Mouse (Mus musculus) kidney, embryonic 14.5 days (tissue): ENCODE results near the gene Spire2. TPM values are rescaled to one million over a fixed set of nuclear protein-coding genes. Genes with fewer than 3 reads are reported as not detected.

ENCODE experiments used
- ATAC-seq: fragments of 200-750 bp; cut with Nextera tagmentation; 2 replicates; pipeline ENCODE4 v1.8.0; 2017; ENCODE audit warnings: moderate number of reproducible peaks, mild to moderate bottlenecking, moderate TSS enrichment, moderate library complexity; ENCODE audit not compliant: low FRiP score, low TSS enrichment
- H3K27ac ChIP-seq: fragments of 300-500 bp; sonication (generic); 2 replicates; pipeline ENCODE4 v1.5.1; 2014; ENCODE audit warnings: low read depth, mild to moderate bottlenecking, low read length, moderate library complexity, mixed read lengths
- H3K27me3 ChIP-seq: fragments of 300-500 bp; sonication (generic); 2 replicates; pipeline ENCODE4 v1.6.1; 2014; ENCODE audit warnings: mild to moderate bottlenecking, low read length; ENCODE audit not compliant: control insufficient read depth, insufficient read depth
- H3K36me3 ChIP-seq: fragments of 300-500 bp; sonication (generic); 2 replicates; pipeline ENCODE4 v1.6.1; 2014; ENCODE audit warnings: low read length, mixed read lengths; ENCODE audit not compliant: control insufficient read depth, insufficient read depth
- H3K4me1 ChIP-seq: fragments of 300-500 bp; sonication (generic); 2 replicates; pipeline ENCODE4 v1.6.1; 2014; ENCODE audit warnings: low read length, mixed read lengths; ENCODE audit not compliant: control insufficient read depth, insufficient read depth
- H3K4me2 ChIP-seq: fragments of 300-500 bp; sonication (generic); replicated peaks from 2 replicates; pipeline ENCODE4 v1.6.1; 2014; ENCODE audit warnings: low read depth, mild to moderate bottlenecking, low read length
- H3K4me3 ChIP-seq: fragments of 300-500 bp; sonication (generic); 2 replicates; pipeline ENCODE4 v1.5.1; 2014; ENCODE audit warnings: mild to moderate bottlenecking, low read length
- H3K9ac ChIP-seq: fragments of 300-500 bp; sonication (generic); 2 replicates; pipeline ENCODE4 v1.6.1; 2014; ENCODE audit warnings: low read depth, mild to moderate bottlenecking, low read length, moderate library complexity
- H3K9me3 ChIP-seq: fragments of 300-500 bp; sonication (generic); 2 replicates; pipeline ENCODE4 v1.6.1; 2016; ENCODE audit warnings: low read length; ENCODE audit not compliant: control insufficient read depth
- WGBS: fragments of 180-500 bp; shearing (Covaris S2); extraction: QIAGEN DNeasy Blood & Tissue Kit; methylation state at CpG from one replicate; pipeline ENCODE4 v1.1.7; 2014; 5-methylcytosine and 5-hydroxymethylcytosine counted together
- polyA plus RNA-seq: library from polyadenylated mRNA; unstranded; fragments of >200 nt; fragmentation: Nextera tagmentation; extraction: Ambion mirVana; gene quantifications from 2 replicates; pipeline ENCODE4 v1.2.1, GENCODE M21; 2014

The Spire2 gene
- polyA plus RNA-seq, 1 experiment from 2014 or later: 3.9 TPM

GRCm38 (mm10) chr8:123406786-123407185 lies 74.3 kb downstream of the Spire2 start, which contains the start of gene Mc1r:
Gene Mc1r (plus strand): TSS chr8:123407107.
- H3K36me3 ChIP-seq: peaks cover 17% of the 10 kb centered on the region
- H3K4me1 ChIP-seq: peaks cover 6% of the 10 kb centered on the region; the same call in 1 of the 2 replicates
- H3K27me3 ChIP-seq: peaks cover 24% of the 10 kb centered on the region
- no peak for ATAC-seq
- no peak within 1 kb of the TSS for H3K9ac ChIP-seq
- H3K27ac ChIP-seq: no peak within 1 kb of the TSS
- no peak within 1 kb of the TSS for H3K4me3 ChIP-seq
- 15% methylated on average over 4 of the region's 4 CpGs for WGBS
- no peaks in the 10 kb centered on the region for H3K9me3 ChIP-seq
- no peak within 1 kb of the TSS for H3K4me2 ChIP-seq

- 91% methylated on average over 13 of the region's 13 CpGs for WGBS
- Histone ChIP-seq H3K9me3 (no peaks in the 10 kb centered on the region), H3K4me3 (no peak overlapping the region), H3K4me1 (peaks cover 6% of the 10 kb centered on the region; the same call in 1 of the 2 replicates), H3K27me3 (peaks cover 32% of the 10 kb centered on the region), H3K36me3 (peaks cover 8% of the 10 kb centered on the region), H3K27ac (no peak overlapping the region), H3K4me2 (no peak overlapping the region), H3K9ac (no peak overlapping the region)
- ATAC-seq: no peak
Observed at GRCm38 (mm10) chr8:123407612-123408011, 75.1 kb downstream of the Spire2 start.

GRCm38 (mm10) chr8:123408586-123409544 lies 76.4 kb downstream of the Spire2 start:
- Histone ChIP-seq H3K27ac (no peak overlapping the region), H3K9ac (no peak overlapping the region), H3K4me2 (no peak overlapping the region), H3K4me3 (no peak overlapping the region), H3K4me1 (peaks cover 6% of the 10 kb centered on the region; the same call in 1 of the 2 replicates), H3K27me3 (peaks cover 45% of the 10 kb centered on the region), H3K9me3 (no peaks in the 10 kb centered on the region), H3K36me3 (no peaks in the 10 kb centered on the region)
- ATAC-seq: no peak
- 78% methylated on average over 9 of the region's 9 CpGs for whole genome bisulfite sequencing

- Histone ChIP-seq H3K4me2 (no peak overlapping the region), H3K9ac (no peak overlapping the region), H3K4me1 (peaks cover 6% of the 10 kb centered on the region; the same call in 1 of the 2 replicates), H3K36me3 (no peaks in the 10 kb centered on the region), H3K9me3 (no peaks in the 10 kb centered on the region), H3K4me3 (no peak overlapping the region), H3K27ac (no peak overlapping the region; the same call in 1 of the 2 replicates), H3K27me3 (peaks cover 45% of the 10 kb centered on the region)
- peak; percentile 10; the same call in 1 of the 2 replicates for ATAC-seq
- 59% methylated on average over 8 of the region's 8 CpGs for WGBS
Observed at GRCm38 (mm10) chr8:123410049-123410587, 77.6 kb downstream of the Spire2 start.

- WGBS: 9% methylated on average over 11 of the region's 11 CpGs
- Histone ChIP-seq H3K4me2 (peak overlapping the region; percentile 53), H3K27ac (no peak overlapping the region), H3K36me3 (no peaks in the 10 kb centered on the region), H3K27me3 (peaks cover 44% of the 10 kb centered on the region), H3K4me1 (peaks cover 6% of the 10 kb centered on the region; the same call in 1 of the 2 replicates), H3K4me3 (peak overlapping the region; percentile 32), H3K9ac (peak overlapping the region; percentile 18; the same call in 1 of the 2 replicates), H3K9me3 (no peaks in the 10 kb centered on the region)
- ATAC-seq: no peak
Observed at GRCm38 (mm10) chr8:123410788-123411187, 78.3 kb downstream of the Spire2 start.

- H3K4me3 ChIP-seq: peak within 1 kb of the TSS; percentile 32
- H3K4me2 ChIP-seq: peak within 1 kb of the TSS; percentile 53
- WGBS: under 1% methylated on average over 27 of the region's 29 CpGs
- ATAC-seq: peak; percentile 80
- peaks cover 44% of the 10 kb centered on the region for H3K27me3 ChIP-seq
- peaks cover 6% of the 10 kb centered on the region; the same call in 1 of the 2 replicates for H3K4me1 ChIP-seq
- no peaks in the 10 kb centered on the region for H3K9me3 ChIP-seq
- H3K36me3 ChIP-seq: no peaks in the 10 kb centered on the region
- H3K27ac ChIP-seq: no peak within 1 kb of the TSS
- peak within 1 kb of the TSS; percentile 18; the same call in 1 of the 2 replicates for H3K9ac ChIP-seq
Observed at GRCm38 (mm10) chr8:123411246-123411645, 78.7 kb downstream of the Spire2 start, which contains the start of gene Tubb3. Gene Tubb3 (plus strand): TSS chr8:123411424.

GRCm38 (mm10) chr8:123411781-123412327 lies 79.3 kb downstream of the Spire2 start:
- Histone ChIP-seq H3K9ac (peak overlapping the region; percentile 18; the same call in 1 of the 2 replicates), H3K9me3 (no peaks in the 10 kb centered on the region), H3K4me3 (peak overlapping the region; percentile 32), H3K36me3 (no peaks in the 10 kb centered on the region), H3K4me1 (peaks cover 6% of the 10 kb centered on the region; the same call in 1 of the 2 replicates), H3K27ac (no peak overlapping the region), H3K4me2 (peak overlapping the region; percentile 53), H3K27me3 (peaks cover 44% of the 10 kb centered on the region)
- ATAC-seq: peak; percentile 29; the same call in 1 of the 2 replicates
- WGBS: 8% methylated on average over 16 of the region's 16 CpGs

- Histone ChIP-seq H3K4me3 (no peak overlapping the region), H3K4me1 (peaks cover 6% of the 10 kb centered on the region; the same call in 1 of the 2 replicates), H3K27me3 (peaks cover 44% of the 10 kb centered on the region), H3K4me2 (no peak overlapping the region), H3K36me3 (no peaks in the 10 kb centered on the region), H3K27ac (no peak overlapping the region), H3K9ac (no peak overlapping the region), H3K9me3 (no peaks in the 10 kb centered on the region)
- no peak for ATAC-seq
- 1% methylated on average over 12 of the region's 12 CpGs for WGBS
Observed at GRCm38 (mm10) chr8:123412560-123413170, 80.2 kb downstream of the Spire2 start.
